Mouse (Mus musculus) kidney, adult 2 months (tissue): Measurements from ENCODE around the gene Nelfe.
"Not testable (repeated sequence)": the region's sequence is repeated elsewhere in the genome, so short reads cannot be mapped to it uniquely, and the experiment has no call there.

Experiments used
- CTCF ChIP-seq: fragments of 200-500 bp; conservative IDR thresholded peaks from 2 replicates; pipeline ENCODE4 v1.5.1; 2011; ENCODE audit warnings: low read depth, mild to moderate bottlenecking, control low read depth, low read length, moderate library complexity, mixed read lengths; ENCODE audit not compliant: insufficient read depth, insufficient read length
- POLR2A ChIP-seq: fragments of 200-500 bp; IDR thresholded peaks from one replicate; pipeline ENCODE4 v1.6.1; 2011; ENCODE audit warnings: low read depth, low read length, control low read depth

DNA sequence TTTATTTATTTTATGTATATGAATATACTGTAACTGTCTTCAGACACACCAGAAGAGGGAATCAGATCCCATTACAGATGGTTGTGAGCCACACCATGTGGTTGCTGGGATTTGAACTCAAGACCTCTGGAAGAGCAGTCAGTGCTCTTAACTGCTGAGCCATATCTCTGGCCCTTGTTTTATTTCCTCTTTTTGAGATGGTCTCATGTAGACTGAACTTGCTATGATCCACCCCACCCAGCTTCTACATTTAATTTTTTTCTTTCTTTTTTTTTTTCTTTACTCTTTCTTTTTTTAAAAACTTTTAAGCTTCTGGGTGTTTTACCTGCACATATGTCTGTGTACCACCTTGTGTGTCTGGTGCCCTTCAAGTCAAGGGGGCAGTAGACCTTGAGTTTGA lies 50.6 kb downstream of the Nelfe start:
- not testable (repeated sequence) for TF ChIP-seq POLR2A, CTCF
